Mouse (Mus musculus): ENCODE results near the gene Adcy1.

DNA sequence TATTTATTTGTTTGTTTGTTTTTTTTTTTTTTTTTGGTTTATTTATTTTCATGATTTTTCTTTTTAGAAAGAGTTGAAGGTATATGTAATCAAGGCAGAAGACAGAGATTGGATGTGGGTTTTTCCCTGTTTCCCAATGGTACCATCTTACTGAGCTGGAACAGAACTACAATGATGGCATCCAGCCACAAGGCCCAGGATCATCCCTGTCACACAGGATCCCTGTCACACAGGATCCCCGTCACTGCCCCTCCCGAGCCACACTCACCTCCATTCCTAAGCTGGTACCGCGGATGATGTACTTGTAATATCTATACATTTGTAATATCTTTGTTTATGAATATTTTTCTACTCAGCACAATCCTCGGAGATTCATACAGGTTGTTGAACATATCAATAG is 27.8 kb downstream of the Adcy1 start:
- TF ChIP-seq CTCF (IDR thresholded peaks at IDR 0.05; ENCODE audit: control insufficient read depth, insufficient read depth, low read length) (no peak), POLR2A (IDR thresholded peaks at IDR 0.05; ENCODE audit: borderline replicate concordance, control insufficient read depth, low read depth, low read length) (no peak)
